Mouse (Mus musculus) midbrain, embryonic 14.5 days (tissue): Measurements from ENCODE around the gene Eftud2. TPM values are rescaled to one million over a fixed set of nuclear protein-coding genes. Genes with fewer than 3 reads are reported as not detected.
A peak's percentile ranks its signal among the peaks of the same experiment; 100 is the strongest.

Experiments
- ATAC-seq: fragments of 200-750 bp; cut with Nextera tagmentation; 2 replicates; pipeline ENCODE4 v1.8.0; 2017; ENCODE audit warnings: moderate number of reproducible peaks, moderate library complexity; ENCODE audit not compliant: low FRiP score, low TSS enrichment
- DNase-seq: peaks from one replicate; pipeline ENCODE4 v3.0.0-alpha.2; 2015
- H3K27ac ChIP-seq: fragments of 300-500 bp; sonication (generic); replicated peaks from 2 replicates; pipeline ENCODE4 v1.5.1; 2014; ENCODE audit warnings: mild to moderate bottlenecking, low read depth, low read length, moderate library complexity
- H3K27me3 ChIP-seq: fragments of 300-500 bp; sonication (generic); 2 replicates; pipeline ENCODE4 v1.6.1; 2014; ENCODE audit warnings: low read length, control low read depth, mixed read lengths; ENCODE audit not compliant: control insufficient read depth, insufficient read depth
- H3K36me3 ChIP-seq: fragments of 300-500 bp; sonication (generic); 2 replicates; pipeline ENCODE4 v1.6.1; 2014; ENCODE audit warnings: low read length, control low read depth; ENCODE audit not compliant: control insufficient read depth, insufficient read depth
- H3K4me1 ChIP-seq: fragments of 300-500 bp; sonication (generic); 2 replicates; pipeline ENCODE4 v1.6.1; 2014; ENCODE audit warnings: mild to moderate bottlenecking, antibody characterized with exemption, low read length, control low read depth; ENCODE audit not compliant: control insufficient read depth, insufficient read depth
- H3K4me2 ChIP-seq: fragments of 300-500 bp; sonication (generic); 2 replicates; pipeline ENCODE4 v1.6.1; 2014; ENCODE audit warnings: mild to moderate bottlenecking, low read length, moderate library complexity
- H3K4me3 ChIP-seq: fragments of 300-500 bp; sonication (generic); replicated peaks from 2 replicates; pipeline ENCODE4 v1.5.1; 2014; ENCODE audit warnings: low read depth, low read length
- H3K9ac ChIP-seq: fragments of 300-500 bp; sonication (generic); replicated peaks from 2 replicates; pipeline ENCODE4 v1.6.1; 2014; ENCODE audit warnings: mild to moderate bottlenecking, low read length, moderate library complexity
- H3K9me3 ChIP-seq: fragments of 300-500 bp; sonication (generic); 2 replicates; pipeline ENCODE4 v1.6.1; 2016; ENCODE audit warnings: low read length, control low read depth, mixed read lengths; ENCODE audit not compliant: control insufficient read depth
- WGBS: fragments of 180-500 bp; shearing (Covaris S2); extraction: QIAGEN DNeasy Blood & Tissue Kit; methylation state at CpG from one replicate; pipeline ENCODE4 v1.1.7; 2014; 5-methylcytosine and 5-hydroxymethylcytosine counted together
- polyA plus RNA-seq: library from polyadenylated mRNA; unstranded; fragments of >200 nt; fragmentation: Nextera tagmentation; extraction: Ambion mirVana; gene quantifications from 2 replicates; pipeline ENCODE4 v1.2.1, GENCODE M21; 2014

Eftud2 gene
- polyA plus RNA-seq, 1 experiment from 2014 or later: 150 TPM

DNA sequence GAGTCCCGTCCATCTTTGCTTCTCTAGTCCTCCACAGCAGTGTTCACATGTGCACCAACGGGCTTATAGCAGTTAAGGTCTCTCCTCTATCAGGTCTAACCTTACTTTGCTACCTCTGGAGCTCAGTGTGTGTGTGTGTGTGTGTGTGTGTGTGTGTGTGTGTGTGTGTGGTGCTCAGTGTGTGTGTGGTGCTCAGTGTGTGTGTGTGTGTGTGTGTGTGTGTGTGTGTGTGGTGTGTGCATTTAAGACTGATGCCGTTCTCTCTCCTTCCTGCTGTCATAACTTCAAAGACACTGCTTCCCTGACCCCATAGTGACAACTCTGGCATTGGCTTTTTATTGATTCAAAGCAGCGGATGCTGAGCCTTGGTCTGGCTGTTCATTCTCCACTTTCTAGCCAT is 45.2 kb downstream of the Eftud2 start, which contains the start of gene Higd1b:
Gene Higd1b, plus strand, starts transcription at position 301 of the 400 bp plus-strand sequence.
- ATAC-seq: no peak
- Histone ChIP-seq H3K27me3 (no peaks in the 10 kb centered on the region), H3K9ac (no peak within 1 kb of the TSS), H3K4me1 (no peaks in the 10 kb centered on the region), H3K36me3 (peaks cover 42% of the 10 kb centered on the region), H3K4me2 (no peak within 1 kb of the TSS), H3K9me3 (no peaks in the 10 kb centered on the region), H3K4me3 (no peak within 1 kb of the TSS), H3K27ac (no peak within 1 kb of the TSS)
- WGBS: 84% methylated on average over 4 of the region's 4 CpGs
- no peak for DNase-seq

DNA sequence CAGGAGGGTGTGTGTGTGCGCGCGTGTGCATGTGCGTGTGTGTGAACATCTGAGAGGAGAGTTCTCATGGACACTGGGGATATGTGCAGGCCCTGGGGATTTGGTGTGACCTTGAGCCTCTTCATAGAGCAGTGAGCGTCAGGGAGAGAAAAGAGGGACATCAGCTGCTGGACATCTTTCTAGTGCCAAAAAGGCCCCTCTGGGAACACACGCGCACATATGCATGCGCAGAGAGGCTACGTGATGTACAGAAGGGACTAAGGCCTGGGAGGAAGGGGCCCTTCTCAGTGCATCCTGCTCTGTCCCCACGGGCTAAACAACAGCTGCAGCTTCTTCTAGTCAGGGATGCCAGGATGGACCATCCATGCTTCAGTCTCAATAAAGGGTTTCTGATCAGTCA is 46.6 kb downstream of the Eftud2 start:
- Histone ChIP-seq H3K9me3 (no peaks in the 10 kb centered on the region), H3K27me3 (no peaks in the 10 kb centered on the region), H3K27ac (no peak overlapping the region), H3K4me3 (no peak overlapping the region), H3K4me1 (no peaks in the 10 kb centered on the region), H3K9ac (no peak overlapping the region), H3K4me2 (no peak overlapping the region), H3K36me3 (peaks cover 30% of the 10 kb centered on the region)
- ATAC-seq: no peak
- 87% methylated on average over 10 of the region's 10 CpGs for WGBS
- DNase-seq: no peak

DNA sequence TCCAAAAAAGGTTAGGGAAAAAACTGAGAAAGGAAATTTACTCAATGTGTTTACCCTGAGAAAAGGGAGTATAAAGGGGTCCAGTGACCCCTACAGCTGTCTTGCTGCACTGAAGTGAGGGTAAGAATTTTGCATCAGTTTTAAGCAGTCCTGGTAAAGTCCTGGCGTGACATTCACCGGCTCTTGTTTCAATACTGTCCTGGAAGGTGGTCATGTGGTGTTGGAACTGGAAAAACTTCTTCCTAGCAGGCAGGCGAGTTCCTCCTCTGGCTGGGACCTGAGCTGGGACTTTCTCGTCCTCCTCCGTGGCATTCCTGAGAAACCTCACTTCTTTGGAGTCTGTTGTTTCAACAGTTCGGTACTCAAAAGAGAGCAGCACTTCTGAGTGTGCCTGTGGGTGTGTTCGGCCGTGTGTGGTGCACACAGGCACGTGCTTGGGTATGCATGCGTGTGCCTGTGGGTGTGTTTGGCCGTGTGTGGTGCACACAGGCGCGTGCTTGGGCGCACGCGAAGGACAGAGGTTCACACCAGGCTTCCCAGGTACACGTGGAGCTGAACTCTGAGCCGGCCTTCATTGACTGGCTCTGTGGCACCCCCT is 48.0 kb downstream of the Eftud2 start:
- ATAC-seq (no peak), DNase-seq (no peak)
- Histone ChIP-seq H3K27me3 (no peaks in the 10 kb centered on the region), H3K9ac (no peak overlapping the region), H3K27ac (no peak overlapping the region), H3K4me3 (no peak overlapping the region), H3K4me1 (no peaks in the 10 kb centered on the region), H3K9me3 (no peaks in the 10 kb centered on the region), H3K4me2 (no peak overlapping the region), H3K36me3 (peaks cover 15% of the 10 kb centered on the region)
- 77% methylated on average over 18 of the region's 18 CpGs for WGBS

DNA sequence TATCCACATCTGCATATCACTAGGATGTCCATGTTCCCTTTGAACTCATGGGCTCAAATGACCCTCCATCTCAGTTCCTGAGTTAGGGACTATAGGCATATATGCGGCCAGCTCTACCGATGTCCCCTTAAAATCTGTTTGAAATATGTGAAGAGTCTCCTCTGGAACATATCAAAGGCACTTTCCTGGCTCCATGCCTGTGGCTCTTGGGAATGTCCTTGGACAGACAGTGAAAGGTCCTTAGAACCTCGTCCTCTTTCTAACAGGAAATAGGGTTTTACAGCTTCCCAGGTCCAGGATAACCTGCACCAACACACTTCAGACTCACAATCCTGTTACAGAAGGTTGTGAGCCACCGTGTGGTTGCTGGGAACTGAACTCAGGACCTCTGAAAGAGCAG is 50.5 kb downstream of the Eftud2 start:
- Histone ChIP-seq H3K4me2 (no peak overlapping the region), H3K9me3 (no peaks in the 10 kb centered on the region), H3K9ac (no peak overlapping the region), H3K36me3 (no peaks in the 10 kb centered on the region), H3K27me3 (no peaks in the 10 kb centered on the region), H3K4me3 (no peak overlapping the region), H3K27ac (no peak overlapping the region), H3K4me1 (no peaks in the 10 kb centered on the region)
- WGBS: 84% methylated on average over 4 of the region's 4 CpGs
- DNase-seq: no peak
- ATAC-seq: no peak

DNA sequence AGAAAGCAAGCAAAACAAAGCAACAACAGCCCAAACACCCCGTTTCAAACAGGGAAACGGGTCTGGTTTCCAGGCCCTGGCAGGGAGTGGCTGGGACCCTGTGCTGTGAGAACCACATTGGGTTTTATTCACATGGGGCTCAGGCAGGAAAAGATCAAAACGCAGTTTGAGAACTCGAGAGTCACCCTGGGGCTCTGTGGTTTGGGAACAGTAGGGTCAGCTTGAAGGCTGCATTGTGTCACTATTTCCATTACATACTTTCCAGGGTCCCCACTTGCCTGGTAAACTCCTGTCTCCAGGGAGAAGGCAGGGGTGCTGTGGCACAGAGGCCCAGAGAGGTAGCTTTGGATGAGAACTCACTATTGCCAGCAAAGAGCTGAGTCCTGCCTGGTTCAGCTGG is 53.7 kb downstream of the Eftud2 start:
- 62% methylated on average over 4 of the region's 4 CpGs for WGBS
- H3K4me3 ChIP-seq: no peak overlapping the region
- H3K4me2 ChIP-seq: no peak overlapping the region
- no peak for ATAC-seq
- DNase-seq: no peak
- H3K9ac ChIP-seq: no peak overlapping the region
- H3K4me1 ChIP-seq: no peaks in the 10 kb centered on the region
- no peak overlapping the region for H3K27ac ChIP-seq
- no peaks in the 10 kb centered on the region for H3K36me3 ChIP-seq
- H3K27me3 ChIP-seq: no peaks in the 10 kb centered on the region
- H3K9me3 ChIP-seq: no peaks in the 10 kb centered on the region

DNA sequence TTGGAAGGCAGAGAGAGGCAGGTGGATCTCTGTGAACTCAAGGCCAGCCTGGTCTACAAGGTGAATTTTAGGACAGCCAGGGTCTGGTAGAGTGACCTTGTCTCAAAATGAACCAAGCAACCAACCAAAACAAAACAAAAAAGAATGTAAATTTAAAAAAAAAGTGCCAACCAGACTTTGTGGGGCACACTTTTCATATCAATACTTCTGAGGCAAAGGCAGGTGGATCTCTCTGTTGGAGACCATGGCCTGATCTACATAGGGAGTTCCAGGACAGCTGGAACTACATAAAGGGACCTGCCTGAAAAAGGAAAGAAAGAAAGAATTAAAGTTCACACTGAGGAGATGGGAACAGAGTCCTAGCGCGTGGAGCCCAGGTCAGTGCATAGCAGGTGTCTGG is 54.3 kb downstream of the Eftud2 start:
- Histone ChIP-seq H3K36me3 (no peaks in the 10 kb centered on the region), H3K4me1 (no peaks in the 10 kb centered on the region), H3K27me3 (no peaks in the 10 kb centered on the region), H3K27ac (no peak overlapping the region), H3K4me2 (no peak overlapping the region), H3K9me3 (no peaks in the 10 kb centered on the region), H3K9ac (no peak overlapping the region), H3K4me3 (no peak overlapping the region)
- 66% methylated on average over 2 of the region's 2 CpGs for WGBS
- ATAC-seq (no peak), DNase-seq (no peak)

DNA sequence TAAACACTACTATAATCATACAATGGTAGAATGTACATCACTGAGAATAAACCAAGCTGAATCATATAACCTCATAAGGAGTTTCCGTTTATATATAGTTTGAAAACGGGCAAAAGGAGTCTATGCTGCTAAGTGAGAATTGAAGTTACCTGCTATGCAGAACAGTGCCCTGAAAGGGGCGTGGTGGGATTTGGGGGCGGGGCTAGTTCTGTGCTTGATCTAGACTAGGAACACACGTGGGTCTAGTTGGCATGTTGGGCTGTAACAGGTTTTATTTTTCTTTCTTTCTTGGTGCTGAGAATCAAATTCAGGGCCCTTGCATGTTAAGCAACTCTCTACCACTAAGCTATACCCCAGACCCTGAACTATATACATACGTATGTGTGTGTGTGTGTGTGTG is 59.6 kb downstream of the Eftud2 start:
- no peaks in the 10 kb centered on the region for H3K9me3 ChIP-seq
- DNase-seq (no peak), ATAC-seq (no peak)
- no peak overlapping the region for H3K9ac ChIP-seq
- H3K36me3 ChIP-seq: no peaks in the 10 kb centered on the region
- no peak overlapping the region for H3K27ac ChIP-seq
- 61% methylated on average over 6 of the region's 6 CpGs for WGBS
- H3K4me3 ChIP-seq: no peak overlapping the region
- H3K4me1 ChIP-seq: peaks cover 18% of the 10 kb centered on the region
- peaks cover 11% of the 10 kb centered on the region; the same call in 1 of the 2 replicates for H3K27me3 ChIP-seq
- H3K4me2 ChIP-seq: no peak overlapping the region

DNA sequence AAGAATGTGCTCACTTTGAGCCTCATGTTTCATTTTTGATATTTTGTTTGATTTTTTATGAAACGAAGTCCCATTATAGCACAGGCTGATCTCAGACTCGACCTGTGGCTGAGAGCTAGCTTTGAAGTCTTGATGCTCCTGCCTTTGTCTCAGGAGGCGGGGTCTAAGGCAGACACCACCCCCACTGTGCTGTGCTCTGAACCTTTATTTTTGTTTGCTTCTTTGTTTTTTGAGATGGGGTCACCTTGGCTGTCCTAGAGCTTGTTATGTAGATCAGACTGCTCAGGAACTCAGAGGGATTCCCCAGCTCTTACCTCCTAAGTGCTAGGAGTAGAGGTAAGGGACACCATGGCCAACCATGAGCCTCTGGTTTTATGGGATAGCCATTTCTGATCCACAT is 60.4 kb downstream of the Eftud2 start:
- Histone ChIP-seq H3K9me3 (no peaks in the 10 kb centered on the region), H3K36me3 (no peaks in the 10 kb centered on the region), H3K4me1 (peaks cover 23% of the 10 kb centered on the region), H3K4me3 (no peak overlapping the region), H3K27me3 (peaks cover 11% of the 10 kb centered on the region; the same call in 1 of the 2 replicates), H3K4me2 (no peak overlapping the region), H3K27ac (no peak overlapping the region), H3K9ac (no peak overlapping the region)
- DNase-seq: no peak
- 9% methylated on average over 3 of the region's 3 CpGs for whole genome bisulfite sequencing
- no peak for ATAC-seq

DNA sequence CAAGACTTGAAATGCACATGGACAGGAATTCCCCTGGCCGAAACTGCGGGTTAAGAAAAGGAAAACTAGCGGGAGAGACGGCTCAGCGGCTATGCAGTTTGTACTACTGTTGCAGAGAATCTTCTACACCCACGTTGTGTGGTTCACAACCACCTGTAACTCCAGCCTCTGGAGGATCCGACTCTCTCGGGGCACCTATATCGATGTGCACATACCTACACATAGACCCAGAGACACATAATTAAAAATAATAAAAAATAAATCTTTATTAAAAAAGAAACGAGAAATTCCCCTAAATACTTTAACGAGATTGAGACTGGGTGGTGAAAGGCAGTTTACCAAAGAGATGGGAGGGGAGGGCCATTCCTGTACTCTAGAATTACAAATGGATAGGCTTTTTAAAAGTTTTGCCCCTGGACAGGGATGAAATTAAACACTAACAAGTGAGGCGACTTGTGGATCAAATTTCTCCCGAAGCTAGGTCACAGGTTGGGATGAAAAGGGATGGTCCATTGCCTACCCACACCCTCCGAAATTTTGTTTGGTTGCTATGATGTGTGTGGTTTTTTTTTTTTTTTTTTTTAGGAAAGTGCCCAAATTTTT is 60.9 kb downstream of the Eftud2 start:
- Histone ChIP-seq H3K36me3 (no peaks in the 10 kb centered on the region), H3K9me3 (no peaks in the 10 kb centered on the region), H3K4me3 (peak overlapping the region; percentile 85), H3K27ac (peak overlapping the region; percentile 91; the same call in 1 of the 2 replicates), H3K27me3 (peaks cover 11% of the 10 kb centered on the region; the same call in 1 of the 2 replicates), H3K4me2 (peak overlapping the region; percentile 85), H3K4me1 (peaks cover 23% of the 10 kb centered on the region), H3K9ac (peak overlapping the region; percentile 86; the same call in 1 of the 2 replicates)
- no peak for ATAC-seq
- 7% methylated on average over 14 of the region's 14 CpGs for WGBS
- DNase-seq: no peak
